Mouse (Mus musculus): ENCODE data around the gene Foxk1.
A peak's percentile ranks its signal among the peaks of the same experiment; 100 is the strongest.

The Foxk1 gene

GRCm38 (mm10) chr5:142400981-142401640, at the start of gene Foxk1:
Foxk1 (plus strand) TSS chr5:142401497.
- Histone ChIP-seq H3K27me3 (ENCODE audit: control insufficient read depth, insufficient read depth, low read length, poor library complexity, severe bottlenecking) (no peaks in the 10 kb centered on the region), H3K36me3 (ENCODE audit: control insufficient read depth, insufficient read depth, low read length, poor library complexity, severe bottlenecking) (no peaks in the 10 kb centered on the region; the same call in 1 of the 2 replicates)
- DNase-seq (ENCODE audit: low read depth, low spot score): peak; percentile 82

DNA sequence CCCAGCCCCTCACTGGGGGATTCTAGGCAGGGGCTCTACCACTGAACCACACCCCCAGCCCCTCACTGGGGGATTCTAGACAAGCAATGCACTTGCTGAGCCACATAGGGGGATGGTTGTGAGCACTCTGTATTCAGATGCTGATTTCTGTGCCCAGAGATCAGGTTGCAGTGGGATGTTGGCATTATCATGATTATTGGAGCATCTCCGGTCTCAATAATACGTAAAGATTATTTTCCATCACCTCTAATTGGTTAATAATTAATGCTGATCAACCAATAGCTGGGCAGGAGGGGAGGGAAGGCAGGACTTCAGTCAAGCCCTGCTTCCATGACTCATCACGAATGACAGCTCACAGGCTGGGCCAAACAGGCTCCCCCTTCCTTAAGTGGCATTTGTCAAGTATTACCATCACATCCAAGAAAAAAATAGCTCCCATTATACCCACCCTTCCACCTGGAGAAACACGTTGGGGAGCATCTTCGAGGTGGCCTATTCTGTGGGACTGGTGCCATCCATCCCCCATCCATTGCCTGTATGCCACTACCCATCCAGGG, 48.9 kb upstream of the Foxk1 start:
- no peaks in the 10 kb centered on the region for H3K36me3 ChIP-seq (ENCODE audit: control insufficient read depth, insufficient read depth, low read length, poor library complexity, severe bottlenecking)
- DNase-seq (ENCODE audit: low read depth, low spot score): no peak
- H3K27me3 ChIP-seq (ENCODE audit: control insufficient read depth, insufficient read depth, low read length, poor library complexity, severe bottlenecking): no peaks in the 10 kb centered on the region

DNA sequence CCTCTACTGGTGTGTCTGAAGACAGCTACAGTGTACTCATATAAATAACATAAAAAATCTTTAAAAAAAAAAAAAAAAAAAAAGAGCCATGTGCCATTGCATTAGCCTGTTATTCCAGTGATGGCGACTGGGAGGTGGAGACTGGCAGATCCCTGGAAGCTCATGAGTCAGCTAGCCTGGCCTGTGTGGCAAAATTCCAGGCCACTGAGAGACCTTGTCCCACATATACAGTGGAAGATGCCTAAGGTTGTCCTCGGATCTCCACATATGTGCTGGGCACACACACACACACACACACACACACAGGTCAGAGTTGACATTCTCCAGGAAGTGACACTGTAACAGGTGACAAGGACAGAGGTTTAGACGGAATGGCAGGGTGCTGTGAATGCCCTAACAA, 46.2 kb upstream of the Foxk1 start:
- H3K27me3 ChIP-seq (ENCODE audit: control insufficient read depth, insufficient read depth, low read length, poor library complexity, severe bottlenecking): no peaks in the 10 kb centered on the region
- no peaks in the 10 kb centered on the region for H3K36me3 ChIP-seq (ENCODE audit: control insufficient read depth, insufficient read depth, low read length, poor library complexity, severe bottlenecking)
- no peak for DNase-seq (ENCODE audit: low read depth, low spot score)

DNA sequence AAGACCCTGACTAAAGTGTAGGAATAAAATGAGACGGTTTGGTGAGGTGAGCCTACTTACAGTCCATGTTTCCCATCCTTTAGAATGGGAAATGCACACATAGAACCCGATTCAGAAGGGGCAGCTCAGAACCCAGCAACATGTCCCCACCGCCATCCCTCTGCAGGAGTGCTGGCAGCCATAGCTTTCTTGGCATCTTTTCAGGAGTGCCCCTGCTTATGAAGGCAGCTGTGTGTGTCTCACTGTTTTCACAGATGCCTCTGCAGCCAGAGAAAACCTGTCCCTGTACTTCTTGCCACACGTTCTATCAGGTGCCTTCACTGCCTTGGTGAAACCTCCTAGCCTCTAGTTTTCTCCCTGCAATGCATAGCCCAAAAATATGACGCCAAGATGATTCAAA, 40.1 kb upstream of the Foxk1 start:
- H3K27me3 ChIP-seq (ENCODE audit: control insufficient read depth, insufficient read depth, low read length, poor library complexity, severe bottlenecking): no peaks in the 10 kb centered on the region
- H3K36me3 ChIP-seq (ENCODE audit: control insufficient read depth, insufficient read depth, low read length, poor library complexity, severe bottlenecking): no peaks in the 10 kb centered on the region
- DNase-seq (ENCODE audit: low read depth, low spot score): no peak

- no peak for DNase-seq (ENCODE audit: low read depth, low spot score)
- Histone ChIP-seq H3K27me3 (ENCODE audit: control insufficient read depth, insufficient read depth, low read length, poor library complexity, severe bottlenecking) (no peaks in the 10 kb centered on the region), H3K36me3 (ENCODE audit: control insufficient read depth, insufficient read depth, low read length, poor library complexity, severe bottlenecking) (no peaks in the 10 kb centered on the region)
Measured at GRCm38 (mm10) chr5:142362894-142363293, 38.4 kb upstream of the Foxk1 start.

GRCm38 (mm10) chr5:142364095-142364494, 37.2 kb upstream of the Foxk1 start:
- no peak for DNase-seq (ENCODE audit: low read depth, low spot score)
- no peaks in the 10 kb centered on the region for H3K36me3 ChIP-seq (ENCODE audit: control insufficient read depth, insufficient read depth, low read length, poor library complexity, severe bottlenecking)
- H3K27me3 ChIP-seq (ENCODE audit: control insufficient read depth, insufficient read depth, low read length, poor library complexity, severe bottlenecking): no peaks in the 10 kb centered on the region

- H3K36me3 ChIP-seq (ENCODE audit: control insufficient read depth, insufficient read depth, low read length, poor library complexity, severe bottlenecking): no peaks in the 10 kb centered on the region
- no peaks in the 10 kb centered on the region for H3K27me3 ChIP-seq (ENCODE audit: control insufficient read depth, insufficient read depth, low read length, poor library complexity, severe bottlenecking)
- peak; percentile 98 for DNase-seq (ENCODE audit: low read depth, low spot score)
Measured at GRCm38 (mm10) chr5:142367085-142368081, 33.9 kb upstream of the Foxk1 start.

GRCm38 (mm10) chr5:142368122-142368521, 33.2 kb upstream of the Foxk1 start:
- Histone ChIP-seq H3K36me3 (ENCODE audit: control insufficient read depth, insufficient read depth, low read length, poor library complexity, severe bottlenecking) (no peaks in the 10 kb centered on the region), H3K27me3 (ENCODE audit: control insufficient read depth, insufficient read depth, low read length, poor library complexity, severe bottlenecking) (no peaks in the 10 kb centered on the region)
- DNase-seq (ENCODE audit: low read depth, low spot score): no peak

DNA sequence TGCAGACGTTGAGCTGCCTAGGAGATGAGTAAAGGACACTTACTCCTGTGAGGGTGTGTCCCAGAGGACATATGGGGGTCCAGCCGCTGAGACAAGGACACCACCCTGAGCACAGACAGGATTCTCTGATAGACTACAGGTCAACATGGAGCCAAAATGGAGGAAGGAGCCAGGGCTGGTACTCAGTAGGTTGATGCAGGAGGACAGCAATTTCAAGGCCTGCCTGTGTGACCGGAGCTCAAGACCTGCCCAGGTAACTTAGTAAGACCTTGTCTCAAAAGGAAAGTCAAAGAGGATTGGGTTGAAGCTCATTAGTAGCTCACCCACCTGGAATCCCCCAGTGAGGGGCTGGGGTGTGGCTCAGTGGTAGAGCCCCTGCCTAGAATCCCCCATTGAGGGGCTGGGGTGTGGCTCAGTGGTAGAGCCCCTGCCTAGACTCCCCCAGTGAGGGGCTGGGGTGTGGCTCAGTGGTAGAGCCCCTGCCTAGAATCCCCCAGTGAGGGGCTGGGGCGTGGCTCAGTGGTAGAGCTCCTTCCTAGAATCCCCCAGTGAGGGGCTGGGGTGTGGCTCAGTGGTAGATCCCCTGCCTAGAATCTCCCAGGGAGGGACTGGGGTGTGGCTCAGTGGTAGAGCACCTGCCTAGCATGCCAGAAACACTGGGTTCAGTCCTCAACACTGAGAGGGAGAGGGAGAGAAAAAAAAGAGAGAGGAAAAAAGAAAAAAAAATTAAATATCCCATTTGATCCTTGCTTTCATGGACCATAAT, 30.7 kb upstream of the Foxk1 start:
- Histone ChIP-seq H3K36me3 (ENCODE audit: control insufficient read depth, insufficient read depth, low read length, poor library complexity, severe bottlenecking) (no peaks in the 10 kb centered on the region), H3K27me3 (ENCODE audit: control insufficient read depth, insufficient read depth, low read length, poor library complexity, severe bottlenecking) (no peaks in the 10 kb centered on the region)
- DNase-seq (ENCODE audit: low read depth, low spot score): no peak

DNA sequence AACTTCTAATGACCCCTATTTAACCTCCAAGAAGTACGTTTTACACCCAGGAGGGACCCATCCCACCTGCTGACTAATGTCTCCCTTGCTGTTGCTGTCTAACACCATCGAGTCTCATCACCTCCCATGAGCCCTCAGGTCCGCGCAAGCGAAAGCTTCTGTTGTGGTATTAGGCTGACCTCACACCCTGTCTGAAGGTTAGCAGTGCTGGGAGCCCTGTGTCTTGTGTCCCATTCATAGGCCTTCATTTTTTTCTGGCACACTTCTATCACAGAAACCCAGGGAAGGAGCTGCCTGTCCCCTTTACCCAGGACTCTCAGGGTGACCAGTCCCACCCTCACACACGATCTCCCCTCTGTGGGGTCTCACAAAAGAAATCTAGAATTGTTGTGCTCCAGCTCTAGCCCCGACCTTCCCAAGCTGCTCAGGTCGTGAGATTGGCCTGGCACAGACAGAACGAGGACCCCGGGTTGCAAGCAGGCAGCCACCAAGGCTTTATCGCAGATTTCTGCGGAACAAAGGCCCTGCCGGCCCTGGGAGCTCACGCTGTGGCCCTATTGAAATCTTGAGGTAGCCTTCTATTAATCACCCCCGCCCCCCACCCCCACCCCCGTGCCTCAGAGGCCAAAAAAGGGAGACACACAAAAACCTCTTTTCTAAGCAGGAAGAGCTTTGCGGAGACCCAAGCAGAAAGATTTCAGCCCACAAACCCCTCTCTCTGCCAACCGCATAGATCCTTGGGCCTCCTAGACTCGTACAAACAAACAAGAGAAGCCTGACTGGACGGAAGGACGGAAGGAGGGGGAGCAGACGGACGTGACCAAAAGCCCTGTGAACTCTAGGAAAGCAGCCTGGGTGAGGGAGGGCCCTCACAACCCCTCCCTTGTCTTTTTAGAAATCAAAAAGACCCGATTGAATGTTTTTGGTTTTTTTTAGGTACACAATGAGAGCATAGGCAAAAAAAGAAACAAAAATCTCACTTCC, 29.8 kb upstream of the Foxk1 start:
- no peaks in the 10 kb centered on the region for H3K36me3 ChIP-seq (ENCODE audit: control insufficient read depth, insufficient read depth, low read length, poor library complexity, severe bottlenecking)
- H3K27me3 ChIP-seq (ENCODE audit: control insufficient read depth, insufficient read depth, low read length, poor library complexity, severe bottlenecking): no peaks in the 10 kb centered on the region
- DNase-seq (ENCODE audit: low read depth, low spot score): no peak

DNA sequence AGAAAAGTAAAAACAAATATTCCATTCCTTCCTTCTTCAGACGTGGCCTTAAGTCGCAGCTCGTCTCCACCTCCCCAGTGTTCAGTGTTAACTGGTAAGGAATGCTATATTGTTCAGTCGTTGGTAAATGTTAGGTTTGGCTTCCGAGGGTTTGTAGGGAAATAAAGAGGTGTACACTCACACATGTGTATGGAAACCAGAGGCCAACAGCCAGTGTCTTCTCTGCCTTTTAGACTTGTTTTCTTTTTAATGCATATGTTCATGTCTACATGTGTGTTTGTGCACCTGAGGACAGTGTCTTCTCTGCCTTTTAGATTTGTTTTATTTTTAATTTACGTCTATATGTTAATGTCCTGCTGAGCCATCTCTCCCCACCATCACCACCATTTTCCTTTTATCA, 29.1 kb upstream of the Foxk1 start:
- no peaks in the 10 kb centered on the region for H3K36me3 ChIP-seq (ENCODE audit: control insufficient read depth, insufficient read depth, low read length, poor library complexity, severe bottlenecking)
- DNase-seq (ENCODE audit: low read depth, low spot score): no peak
- H3K27me3 ChIP-seq (ENCODE audit: control insufficient read depth, insufficient read depth, low read length, poor library complexity, severe bottlenecking): no peaks in the 10 kb centered on the region

DNA sequence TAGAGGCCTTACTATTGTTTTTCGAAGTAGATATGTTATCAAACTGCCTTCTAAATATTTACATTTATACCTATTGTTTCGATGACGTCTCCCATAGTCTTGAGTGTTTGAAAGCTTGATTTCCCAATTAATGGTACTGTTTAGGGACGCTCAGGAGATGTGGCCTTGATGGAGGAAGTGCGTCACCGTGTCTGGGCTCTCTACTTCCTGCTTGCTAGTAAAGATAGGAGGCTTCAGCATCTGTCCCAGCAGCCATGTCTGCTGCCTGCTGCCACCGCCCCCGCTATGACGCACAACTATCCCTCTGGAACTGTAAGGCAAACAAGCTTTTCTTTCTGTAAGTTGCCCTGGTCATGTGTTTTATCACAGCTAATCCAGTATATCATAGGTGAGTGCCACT, 27.0 kb upstream of the Foxk1 start:
- H3K36me3 ChIP-seq (ENCODE audit: control insufficient read depth, insufficient read depth, low read length, poor library complexity, severe bottlenecking): no peaks in the 10 kb centered on the region
- no peaks in the 10 kb centered on the region for H3K27me3 ChIP-seq (ENCODE audit: control insufficient read depth, insufficient read depth, low read length, poor library complexity, severe bottlenecking)
- no peak for DNase-seq (ENCODE audit: low read depth, low spot score)

DNA sequence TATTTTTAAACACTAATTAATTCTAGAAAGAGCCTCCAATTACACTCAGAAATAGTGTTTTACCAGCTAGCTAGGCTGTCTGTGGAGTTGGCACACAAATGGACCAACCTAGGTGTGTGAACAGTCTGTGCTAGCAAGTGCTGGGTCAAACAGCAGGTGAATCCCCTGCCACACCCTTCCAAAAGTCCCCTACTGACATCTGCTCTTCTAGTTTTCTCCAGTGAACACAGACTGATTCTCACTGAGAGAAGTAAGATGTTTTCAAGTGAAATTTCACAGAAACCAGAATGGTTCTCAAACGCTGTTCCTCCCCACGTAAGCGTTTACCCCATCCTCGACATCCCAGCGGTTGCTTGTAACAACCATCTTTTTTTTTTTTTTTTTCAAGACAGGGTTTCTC, 25.7 kb upstream of the Foxk1 start:
- peak; percentile 79 for DNase-seq (ENCODE audit: low read depth, low spot score)
- Histone ChIP-seq H3K27me3 (ENCODE audit: control insufficient read depth, insufficient read depth, low read length, poor library complexity, severe bottlenecking) (no peaks in the 10 kb centered on the region), H3K36me3 (ENCODE audit: control insufficient read depth, insufficient read depth, low read length, poor library complexity, severe bottlenecking) (no peaks in the 10 kb centered on the region)

DNA sequence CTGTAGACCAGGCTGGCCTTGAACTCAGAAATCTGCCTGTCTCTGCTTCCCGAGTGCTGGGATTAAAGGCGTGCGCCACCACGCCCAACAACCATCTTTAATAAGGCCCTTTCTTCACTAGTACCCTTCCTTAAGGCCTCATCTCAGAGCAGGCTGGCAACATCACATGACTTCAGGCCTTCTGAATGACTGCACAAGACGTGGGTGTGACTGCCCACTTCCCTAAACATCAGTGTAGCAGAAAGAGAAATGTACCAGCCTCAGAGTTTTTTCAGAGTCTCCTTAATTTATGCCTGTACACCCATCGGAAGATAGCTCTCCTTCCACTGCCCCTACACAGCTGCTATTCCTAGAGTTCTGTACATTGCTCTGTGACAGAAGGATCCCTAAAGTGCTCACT, 25.2 kb upstream of the Foxk1 start:
- DNase-seq (ENCODE audit: low read depth, low spot score): peak; percentile 92
- Histone ChIP-seq H3K27me3 (ENCODE audit: control insufficient read depth, insufficient read depth, low read length, poor library complexity, severe bottlenecking) (no peaks in the 10 kb centered on the region), H3K36me3 (ENCODE audit: control insufficient read depth, insufficient read depth, low read length, poor library complexity, severe bottlenecking) (no peaks in the 10 kb centered on the region)

Measured in splenic B cell, adult 2 months (primary cell).